Mouse (Mus musculus): ENCODE data around the gene Klhl9. TPM values are rescaled to one million over a fixed set of nuclear protein-coding genes. Genes with fewer than 3 reads are reported as not detected.

Gene Klhl9
- polyA plus RNA-seq, 1 experiment from 2014 or later = 130 TPM

DNA sequence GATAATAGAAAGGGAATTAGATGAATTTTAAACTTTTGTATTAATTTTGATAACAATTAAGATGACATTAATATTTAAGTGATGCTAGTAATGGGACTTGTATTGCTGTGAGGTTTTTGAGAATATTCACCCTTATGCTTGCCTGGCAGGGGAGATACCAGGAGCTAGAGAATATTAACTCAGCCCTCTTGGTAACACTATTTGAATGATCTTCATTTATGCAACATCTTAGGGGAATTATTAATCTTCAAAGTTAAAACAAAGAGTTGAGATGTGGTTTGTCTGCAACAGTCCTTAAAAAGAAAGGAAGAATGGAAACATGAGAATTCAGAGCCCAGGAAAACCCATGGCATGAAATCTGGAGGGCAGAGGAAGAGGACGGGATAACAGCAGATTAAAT, 23.0 kb downstream of the Klhl9 start:
- Histone ChIP-seq H3K4me2 (no peak overlapping the region), H3K4me3 (no peak overlapping the region), H3K9me3 (no peaks in the 10 kb centered on the region), H3K36me3 (no peaks in the 10 kb centered on the region), H3K9ac (no peak overlapping the region), H3K4me1 (replicated peaks) (no peaks in the 10 kb centered on the region), H3K27ac (no peak overlapping the region), H3K27me3 (0 out of 2 replicates have a peak, but pooled peaks cover 4% of the 10 kb centered on the region)
- no peak for ATAC-seq (ENCODE audit: low FRiP score)
- 73% methylated on average over 1 of the region's 1 CpGs for WGBS

DNA sequence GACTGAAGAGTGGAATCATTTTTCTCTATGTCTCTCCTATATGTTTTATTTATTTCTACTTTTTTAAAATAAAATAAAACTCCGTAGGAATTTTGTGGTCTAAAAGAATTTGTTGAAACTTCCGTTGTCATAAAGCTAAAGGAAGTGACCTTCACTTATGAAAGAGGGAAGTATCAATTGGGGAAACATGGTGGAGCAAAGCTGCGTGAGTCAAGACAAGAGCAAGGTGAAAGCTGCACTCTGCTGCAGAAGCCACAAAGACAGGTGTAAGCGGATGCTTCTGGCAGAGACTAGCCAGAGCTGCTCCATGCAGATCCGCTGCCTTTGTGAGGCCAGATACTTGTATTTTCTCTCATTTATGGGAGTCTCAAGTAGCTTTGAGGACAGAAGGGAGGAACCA, 23.5 kb downstream of the Klhl9 start:
- no peak overlapping the region for H3K27ac ChIP-seq
- H3K4me2 ChIP-seq = no peak overlapping the region
- no peaks in the 10 kb centered on the region for H3K9me3 ChIP-seq
- H3K4me1 ChIP-seq (replicated peaks) = no peaks in the 10 kb centered on the region
- H3K27me3 ChIP-seq = 0 out of 2 replicates have a peak, but pooled peaks cover 4% of the 10 kb centered on the region
- H3K9ac ChIP-seq = no peak overlapping the region
- H3K36me3 ChIP-seq = no peaks in the 10 kb centered on the region
- no peak for ATAC-seq (ENCODE audit: low FRiP score)
- WGBS = 88% methylated on average over 5 of the region's 5 CpGs
- no peak overlapping the region for H3K4me3 ChIP-seq

DNA sequence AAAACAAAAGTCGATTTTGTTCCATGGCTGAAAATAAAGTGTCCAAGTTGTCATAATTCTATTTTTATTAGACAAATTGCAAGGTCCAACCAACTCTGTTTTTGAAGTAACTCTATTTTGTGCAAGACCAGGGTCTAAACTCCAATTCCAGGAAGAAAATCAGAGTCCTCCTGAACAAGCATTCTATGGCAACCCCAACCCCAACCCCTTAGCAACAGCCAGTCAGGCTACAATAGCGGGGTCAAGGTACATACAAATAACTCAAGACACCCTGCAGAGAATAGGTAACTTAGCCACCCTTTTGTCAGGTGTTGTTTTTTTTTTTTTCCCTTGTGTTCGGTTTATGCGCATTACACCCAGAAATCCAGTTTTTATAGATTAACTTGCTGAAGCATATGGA, 24.5 kb downstream of the Klhl9 start:
- 84% methylated on average over 4 of the region's 4 CpGs for WGBS
- Histone ChIP-seq H3K9ac (no peak overlapping the region), H3K9me3 (no peaks in the 10 kb centered on the region), H3K27me3 (0 out of 2 replicates have a peak, but pooled peaks cover 4% of the 10 kb centered on the region), H3K36me3 (no peaks in the 10 kb centered on the region), H3K4me3 (no peak overlapping the region), H3K4me2 (no peak overlapping the region), H3K4me1 (replicated peaks) (no peaks in the 10 kb centered on the region), H3K27ac (no peak overlapping the region)
- no peak for ATAC-seq (ENCODE audit: low FRiP score)

DNA sequence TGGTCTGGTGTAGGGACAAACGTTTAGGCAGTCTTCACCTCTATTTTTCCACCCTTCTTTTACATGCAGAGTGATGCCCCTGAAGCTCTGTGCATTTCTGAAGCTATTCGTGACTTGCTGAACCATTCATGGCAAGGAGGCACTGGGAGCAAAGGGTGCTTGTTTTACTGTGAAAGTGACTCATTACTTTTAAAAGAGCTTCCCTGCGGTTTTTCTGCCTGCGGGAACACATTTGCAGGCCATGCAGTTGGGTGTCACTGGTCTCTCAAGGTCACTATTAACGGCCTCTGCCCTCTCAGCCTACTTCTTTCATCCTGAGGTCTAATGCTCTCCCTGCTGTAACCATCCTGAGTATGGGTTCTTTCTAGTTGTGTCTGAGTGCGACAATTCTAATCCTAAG, 25.2 kb downstream of the Klhl9 start:
- ATAC-seq (ENCODE audit: low FRiP score) = no peak
- Histone ChIP-seq H3K9ac (no peak overlapping the region), H3K36me3 (no peaks in the 10 kb centered on the region), H3K27me3 (0 out of 2 replicates have a peak, but pooled peaks cover 4% of the 10 kb centered on the region), H3K4me2 (no peak overlapping the region), H3K27ac (no peak overlapping the region), H3K4me3 (no peak overlapping the region), H3K9me3 (no peaks in the 10 kb centered on the region), H3K4me1 (replicated peaks) (no peaks in the 10 kb centered on the region)
- 61% methylated on average over 6 of the region's 6 CpGs for WGBS

DNA sequence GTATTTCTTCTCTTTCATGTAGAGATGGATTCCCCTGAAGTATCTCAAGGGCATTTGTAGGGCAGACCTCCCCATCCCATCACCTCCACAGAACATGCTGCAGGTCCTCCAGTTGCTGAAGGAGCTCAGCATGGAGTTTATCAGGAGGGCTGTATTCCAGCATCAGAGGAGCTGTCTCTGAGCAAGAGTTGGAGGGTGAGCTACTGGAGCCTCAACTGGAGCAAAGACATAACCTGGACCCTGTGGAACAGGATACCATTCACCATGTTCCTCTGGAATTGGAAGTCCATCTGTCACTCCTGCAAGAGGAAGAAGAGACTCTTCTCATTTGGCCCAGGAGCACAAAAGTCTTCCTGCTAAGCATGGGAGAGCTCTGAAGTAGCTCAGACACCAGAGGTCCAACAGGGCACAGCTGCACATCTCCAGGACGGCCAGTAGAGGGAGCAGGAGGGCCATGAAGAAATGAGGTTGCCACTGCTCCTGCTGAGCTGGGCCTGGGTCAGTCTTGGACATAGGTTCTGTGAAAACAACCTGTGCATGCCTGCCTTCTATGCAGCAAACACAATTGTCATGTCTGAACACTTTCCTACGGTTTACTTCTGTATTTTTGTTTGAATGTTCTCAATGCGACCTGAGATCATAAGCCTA, 25.9 kb downstream of the Klhl9 start:
- H3K27me3 ChIP-seq = 0 out of 2 replicates have a peak, but pooled peaks cover 4% of the 10 kb centered on the region
- WGBS = 24% methylated on average over 3 of the region's 3 CpGs
- H3K9ac ChIP-seq = no peak overlapping the region
- H3K4me2 ChIP-seq = no peak overlapping the region
- ATAC-seq (ENCODE audit: low FRiP score) = peak; percentile 83; the same call in 1 of the 2 replicates
- no peak overlapping the region for H3K4me3 ChIP-seq
- H3K9me3 ChIP-seq = no peaks in the 10 kb centered on the region
- no peak overlapping the region for H3K27ac ChIP-seq
- H3K4me1 ChIP-seq (replicated peaks) = no peaks in the 10 kb centered on the region
- H3K36me3 ChIP-seq = no peaks in the 10 kb centered on the region

DNA sequence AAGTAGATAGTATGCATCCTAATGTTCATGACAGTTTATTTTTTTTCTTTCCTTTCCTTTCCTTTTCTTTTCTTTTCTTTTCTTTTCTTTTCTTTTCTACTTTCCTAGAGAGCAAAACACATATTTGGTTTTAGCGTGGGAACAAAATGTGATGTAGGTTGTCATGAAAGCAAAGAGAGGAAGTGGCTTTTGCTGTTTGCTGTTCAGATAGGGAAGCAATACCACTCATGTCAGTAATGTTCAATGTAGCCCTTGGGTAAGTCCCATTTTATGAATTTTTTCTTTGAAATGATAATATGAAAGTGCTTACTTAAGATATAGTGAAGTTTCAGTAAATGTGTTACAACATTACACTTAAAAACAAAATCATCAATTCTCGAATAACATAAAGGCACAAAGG, 28.9 kb downstream of the Klhl9 start:
- Histone ChIP-seq H3K27ac (no peak overlapping the region), H3K9ac (no peak overlapping the region), H3K4me1 (replicated peaks) (no peaks in the 10 kb centered on the region), H3K4me2 (no peak overlapping the region), H3K4me3 (no peak overlapping the region), H3K36me3 (no peaks in the 10 kb centered on the region), H3K9me3 (no peaks in the 10 kb centered on the region), H3K27me3 (0 out of 2 replicates have a peak, but pooled peaks cover 4% of the 10 kb centered on the region)
- WGBS = 91% methylated on average over 2 of the region's 2 CpGs
- no peak for ATAC-seq (ENCODE audit: low FRiP score)

DNA sequence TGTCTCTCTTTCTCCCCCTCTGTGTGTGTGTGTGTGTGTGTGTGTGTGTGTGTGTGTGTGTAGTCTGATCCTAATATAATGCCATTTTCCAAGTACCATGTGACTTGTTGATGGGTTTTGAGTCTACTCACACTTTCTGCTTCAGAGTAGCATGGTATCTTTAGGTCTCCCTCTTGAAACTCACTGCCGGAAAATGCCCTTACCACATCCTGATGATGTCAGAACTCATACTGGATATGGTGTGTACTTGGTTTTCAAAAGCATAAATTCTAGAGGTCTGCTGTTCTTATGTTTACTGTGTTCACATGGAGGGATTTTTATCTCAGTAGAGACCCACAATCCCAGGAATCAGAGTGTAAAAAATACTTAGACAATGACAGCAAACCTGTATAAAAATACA, 29.7 kb downstream of the Klhl9 start:
- Histone ChIP-seq H3K9ac (no peak overlapping the region), H3K9me3 (no peaks in the 10 kb centered on the region), H3K4me3 (no peak overlapping the region), H3K36me3 (no peaks in the 10 kb centered on the region), H3K27ac (no peak overlapping the region), H3K4me2 (no peak overlapping the region), H3K4me1 (replicated peaks) (no peaks in the 10 kb centered on the region), H3K27me3 (0 out of 2 replicates have a peak, but pooled peaks cover 4% of the 10 kb centered on the region)
- 100% methylated on average over 1 of the region's 1 CpGs for WGBS
- ATAC-seq (ENCODE audit: low FRiP score) = no peak

DNA sequence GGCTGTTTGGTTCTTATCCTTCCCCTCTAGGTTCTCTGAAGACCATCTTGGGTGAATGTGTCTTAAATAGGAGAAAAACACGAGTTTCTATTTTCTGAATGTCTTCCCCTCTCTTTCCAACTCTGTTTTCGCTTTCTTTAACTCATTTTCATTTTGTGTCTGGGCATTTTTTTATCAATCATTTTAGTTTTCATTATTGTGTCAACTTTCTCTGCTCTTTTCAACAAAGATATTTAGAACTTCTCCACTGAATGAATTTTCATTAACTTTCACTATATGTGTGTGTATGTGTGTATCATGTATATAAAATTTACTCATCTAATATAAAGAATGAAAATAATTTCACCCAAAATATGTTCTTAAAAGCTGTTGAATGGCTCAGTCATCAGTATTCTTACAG, 31.0 kb downstream of the Klhl9 start, which contains the start of gene Ifnab:
Gene Ifnab (minus strand): TSS at position 101 of the 400 bp plus-strand sequence.
- Histone ChIP-seq H3K9ac (no peak within 1 kb of the TSS), H3K36me3 (no peaks in the 10 kb centered on the region), H3K9me3 (no peaks in the 10 kb centered on the region), H3K4me1 (replicated peaks) (no peaks in the 10 kb centered on the region), H3K27me3 (0 out of 2 replicates have a peak, but pooled peaks cover 3% of the 10 kb centered on the region), H3K4me2 (no peak within 1 kb of the TSS), H3K4me3 (no peak within 1 kb of the TSS), H3K27ac (no peak within 1 kb of the TSS)
- ATAC-seq (ENCODE audit: low FRiP score) = no peak
- WGBS = 71% methylated on average over 2 of the region's 2 CpGs

DNA sequence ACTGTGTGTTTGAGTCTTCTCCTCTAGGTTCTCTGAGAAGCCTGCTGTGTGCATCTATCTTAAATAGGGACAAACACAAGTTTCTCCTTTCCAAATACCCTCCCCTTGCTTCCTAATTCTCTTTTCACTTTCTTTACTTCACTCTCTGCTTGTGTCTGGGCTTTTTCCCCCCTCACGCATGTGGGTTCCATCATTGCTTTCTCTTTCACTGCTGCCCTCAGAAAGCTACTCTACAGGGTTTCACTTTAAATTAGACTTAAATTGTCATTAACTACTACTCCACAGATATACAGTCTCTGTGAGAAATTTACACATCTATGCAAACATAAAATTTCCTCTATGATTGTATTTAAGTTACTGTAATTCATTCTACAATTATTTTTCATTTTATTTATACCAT, 38.5 kb downstream of the Klhl9 start, which contains the start of gene Ifna2:
Gene Ifna2 (minus strand): TSS at position 101 of the 400 bp plus-strand sequence.
- Histone ChIP-seq H3K4me2 (no peak within 1 kb of the TSS), H3K27ac (no peak within 1 kb of the TSS), H3K4me3 (no peak within 1 kb of the TSS), H3K4me1 (replicated peaks) (no peaks in the 10 kb centered on the region), H3K36me3 (no peaks in the 10 kb centered on the region), H3K9ac (no peak within 1 kb of the TSS), H3K9me3 (no peaks in the 10 kb centered on the region), H3K27me3 (no peaks in the 10 kb centered on the region)
- no peak for ATAC-seq (ENCODE audit: low FRiP score)
- 82% methylated on average over 1 of the region's 1 CpGs for WGBS

DNA sequence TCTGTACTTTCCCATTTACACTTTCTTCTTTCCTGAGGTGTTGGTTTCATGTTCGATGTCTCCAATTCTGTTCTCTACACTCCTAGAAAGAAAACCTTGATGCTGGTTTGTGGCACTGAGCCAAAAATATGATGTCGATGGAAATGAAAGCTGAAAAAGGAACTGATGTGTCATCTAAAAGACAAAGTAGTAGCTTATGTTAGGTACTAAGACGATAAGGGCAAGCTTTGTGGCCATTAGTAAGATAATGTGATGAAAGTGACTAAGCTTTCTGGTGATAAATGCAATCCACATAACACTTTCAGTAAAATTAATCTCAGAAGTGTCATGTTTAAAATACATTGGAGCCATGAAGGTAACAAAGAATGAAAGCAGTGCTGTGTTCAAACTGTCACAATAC, 40.9 kb downstream of the Klhl9 start:
- ATAC-seq (ENCODE audit: low FRiP score) = no peak
- H3K4me2 ChIP-seq = no peak overlapping the region
- H3K27ac ChIP-seq = no peak overlapping the region
- WGBS = 83% methylated on average over 3 of the region's 3 CpGs
- no peaks in the 10 kb centered on the region for H3K36me3 ChIP-seq
- H3K9ac ChIP-seq = no peak overlapping the region
- no peak overlapping the region for H3K4me3 ChIP-seq
- no peaks in the 10 kb centered on the region for H3K9me3 ChIP-seq
- H3K27me3 ChIP-seq = no peaks in the 10 kb centered on the region
- H3K4me1 ChIP-seq (replicated peaks) = no peaks in the 10 kb centered on the region

DNA sequence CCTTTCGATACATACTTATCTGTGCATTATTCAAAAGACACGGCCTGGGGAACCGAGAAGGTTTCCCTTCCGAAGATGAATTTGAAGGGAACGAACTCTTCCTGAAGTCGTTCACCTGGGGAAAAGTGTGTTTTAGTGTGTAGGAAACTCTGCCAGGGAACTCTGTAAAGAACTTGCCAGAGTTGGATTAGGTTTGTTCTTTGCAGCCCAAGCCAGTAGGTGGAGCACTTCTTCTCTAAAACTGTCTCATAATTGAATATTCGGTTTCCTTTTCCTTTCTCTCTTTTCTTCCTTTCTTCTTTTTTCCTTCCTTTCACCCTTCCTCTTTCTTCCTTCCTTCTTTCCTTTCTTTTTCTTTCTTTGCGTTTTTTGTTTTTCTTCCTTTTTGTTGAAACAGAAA, 41.9 kb downstream of the Klhl9 start:
- H3K4me2 ChIP-seq = no peak overlapping the region
- no peak overlapping the region for H3K4me3 ChIP-seq
- no peak for ATAC-seq (ENCODE audit: low FRiP score)
- no peaks in the 10 kb centered on the region for H3K4me1 ChIP-seq (replicated peaks)
- no peaks in the 10 kb centered on the region for H3K27me3 ChIP-seq
- no peaks in the 10 kb centered on the region for H3K9me3 ChIP-seq
- H3K27ac ChIP-seq = no peak overlapping the region
- no peak overlapping the region for H3K9ac ChIP-seq
- no peaks in the 10 kb centered on the region for H3K36me3 ChIP-seq
- WGBS = 56% methylated on average over 8 of the region's 8 CpGs

DNA sequence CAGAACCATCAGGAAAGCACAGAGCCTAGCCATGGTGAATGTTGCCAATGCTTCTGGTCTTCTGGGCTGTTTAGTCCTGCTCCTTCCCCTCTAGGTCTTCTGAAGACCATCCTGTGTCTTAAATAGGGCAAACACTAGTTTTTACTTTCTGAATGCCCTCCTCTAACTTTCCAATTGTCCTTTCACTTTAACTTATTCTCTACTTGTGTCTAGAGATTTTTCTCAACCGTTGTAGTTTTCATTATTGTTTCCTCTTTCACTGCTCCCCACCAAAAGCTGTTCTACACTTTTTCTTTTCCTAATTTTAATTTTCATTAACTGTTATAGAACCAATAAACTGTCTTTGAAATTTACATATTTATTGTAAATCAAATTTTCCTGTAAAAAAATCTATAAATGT, 45.4 kb downstream of the Klhl9 start, which contains the start of gene Ifna16:
Gene Ifna16 (minus strand): TSS at position 101 of the 400 bp plus-strand sequence.
- no peaks in the 10 kb centered on the region for H3K27me3 ChIP-seq
- ATAC-seq (ENCODE audit: low FRiP score) = no peak
- no peaks in the 10 kb centered on the region for H3K4me1 ChIP-seq (replicated peaks)
- 83% methylated on average over 1 of the region's 1 CpGs for WGBS
- no peaks in the 10 kb centered on the region for H3K36me3 ChIP-seq
- H3K9me3 ChIP-seq = no peaks in the 10 kb centered on the region
- H3K4me3 ChIP-seq = no peak within 1 kb of the TSS
- H3K9ac ChIP-seq = no peak within 1 kb of the TSS
- H3K27ac ChIP-seq = no peak within 1 kb of the TSS
- no peak within 1 kb of the TSS for H3K4me2 ChIP-seq

Data from hindbrain, embryonic 13.5 days (tissue).